Mouse (Mus musculus) CH12.LX (cell line): ENCODE data around the gene Gm11032. TPM values are rescaled to one million over a fixed set of nuclear protein-coding genes. Genes with fewer than 3 reads are reported as not detected.

Experiments used
- DNase-seq: peaks from one replicate; pipeline ENCODE4 v3.0.0-alpha.2; 2013; ENCODE audit errors: extremely low read depth
- H3K27ac ChIP-seq: 2 replicates; pipeline ENCODE4 v1.5.1; 2012; ENCODE audit warnings: low read depth, mild to moderate bottlenecking, control low read depth, moderate library complexity; ENCODE audit not compliant: insufficient read depth
- H3K27me3 ChIP-seq: replicated peaks from 2 replicates; pipeline ENCODE3; 2012; ENCODE audit warnings: inconsistent platforms
- H3K36me3 ChIP-seq, 2 experiments: replicated peaks in 1 of 2; 2 replicates each; pipeline versions ENCODE3 to v1.6.1; 2012; ENCODE audit warnings: inconsistent platforms in 1 of 2, low read length in 1 of 2, mild to moderate bottlenecking in 1 of 2, mixed read lengths in 1 of 2, moderate library complexity in 1 of 2; ENCODE audit not compliant: control insufficient read depth in 1 of 2, insufficient read depth in 1 of 2
- H3K4me1 ChIP-seq, 2 experiments: 2 replicates each; pipeline ENCODE4 v1.6.1; 2012; ENCODE audit warnings: inconsistent platforms in 1 of 2, moderate library complexity in 1 of 2; ENCODE audit not compliant: insufficient read depth in 2 of 2, control insufficient read depth in 1 of 2
- H3K4me2 ChIP-seq: 2 replicates; pipeline ENCODE4 v1.6.1; 2012; ENCODE audit warnings: low read depth, mild to moderate bottlenecking, control low read depth; ENCODE audit not compliant: poor library complexity, insufficient read depth, severe bottlenecking
- H3K4me3 ChIP-seq, 3 experiments: fragments of 150-350 bp in 1 of 3; sonication (generic) in 1 of 3; replicated peaks in 1 of 3; 2 replicates each; pipeline versions ENCODE3 to v1.5.1; 2011 to 2012; ENCODE audit warnings: low read depth in 2 of 3, low read length in 2 of 3, mild to moderate bottlenecking in 2 of 3, moderate library complexity in 2 of 3, control low read depth in 1 of 3, improper control_type of control experiment in 1 of 3, inconsistent platforms in 1 of 3, mixed read lengths in 1 of 3; ENCODE audit not compliant: poor library complexity in 1 of 3
- H3K79me2 ChIP-seq: replicated peaks from 2 replicates; pipeline ENCODE4 v1.6.1; 2012; ENCODE audit warnings: mild to moderate bottlenecking, moderate library complexity; ENCODE audit not compliant: control insufficient read depth, poor library complexity, insufficient read depth, severe bottlenecking; ENCODE audit errors: extremely low read depth
- H3K9ac ChIP-seq: 2 replicates; pipeline ENCODE4 v1.6.1; 2012; ENCODE audit warnings: low read depth, mild to moderate bottlenecking, control low read depth, moderate library complexity; ENCODE audit not compliant: insufficient read depth
- H3K9me3 ChIP-seq: replicated peaks from 2 replicates; pipeline ENCODE3; 2012; ENCODE audit warnings: low read length, inconsistent platforms, mixed read lengths
- CHD1 ChIP-seq: IDR thresholded peaks from 2 replicates; pipeline ENCODE4 v1.6.1; 2012; ENCODE audit warnings: low read depth, low read length, improper control_type of control experiment, inconsistent platforms
- ELF1 ChIP-seq: IDR thresholded peaks from 2 replicates; pipeline ENCODE4 v1.6.1; 2014; ENCODE audit warnings: low read depth, mild to moderate bottlenecking, inconsistent platforms, low read length, improper control_type of control experiment
- GABPA ChIP-seq: IDR thresholded peaks from 2 replicates; pipeline ENCODE4 v1.6.1; 2012; ENCODE audit warnings: low read depth, low read length, improper control_type of control experiment, inconsistent platforms; ENCODE audit not compliant: insufficient replicate concordance
- JUND ChIP-seq: conservative IDR thresholded peaks from 2 replicates; pipeline ENCODE4 v1.6.1; 2011; ENCODE audit warnings: low read depth, low read length, improper control_type of control experiment
- NELFE ChIP-seq: IDR thresholded peaks from 2 replicates; pipeline ENCODE4 v1.6.1; 2011; ENCODE audit warnings: low read depth, low read length, improper control_type of control experiment
- POLR2A ChIP-seq: IDR thresholded peaks from 2 replicates; pipeline ENCODE4 v1.6.1; 2011; ENCODE audit warnings: low read depth, mild to moderate bottlenecking, improper control_type of control experiment, low read length
- USF1 ChIP-seq: IDR thresholded peaks from 2 replicates; pipeline ENCODE4 v1.6.1; 2014; ENCODE audit warnings: low read depth, mild to moderate bottlenecking, inconsistent platforms, low read length, improper control_type of control experiment
- USF2 ChIP-seq: conservative IDR thresholded peaks from 2 replicates; pipeline ENCODE4 v1.6.1; 2011; ENCODE audit warnings: low read depth, low read length, improper control_type of control experiment
- ZNF384 ChIP-seq: IDR thresholded peaks from 2 replicates; pipeline ENCODE4 v1.6.1; 2012; ENCODE audit warnings: low read depth, low read length, improper control_type of control experiment, inconsistent platforms
- dilution Hi-C: fragments of 300-500 bp; cut with MboI; formaldehyde crosslinking; loops from 2 replicates; pipeline ENCODE4 v1.14.3; 2020; ENCODE audit warnings: low sequenced_read_pairs; ENCODE audit not compliant: extremely low pct_unique_long_range_greater_than_20kb, extremely low pct_ligation_motif_present
- in situ Hi-C: fragments of 300-500 bp; cut with MboI; formaldehyde crosslinking; loops from 3 replicates; pipeline ENCODE4 v1.14.3; 2019; ENCODE audit warnings: low sequenced_read_pairs, low pct_ligation_motif_present, low pct_unique_long_range_greater_than_20kb, mixed read lengths
- polyA plus RNA-seq: library from polyadenylated mRNA; unstranded; fragments of >175 nt; gene quantifications from 2 replicates; pipeline ENCODE4 v1.2.1, GENCODE M21; 2012; ENCODE audit warnings: low read depth; ENCODE audit not compliant: insufficient read length
- total RNA-seq, 2 experiments: library from RNA; depleted of rRNA; stranded (reverse); fragments of 300-350 nt in 1 of 2; fragments of >200 nt in 1 of 2; gene quantifications; 2 replicates each; pipeline ENCODE4 v1.2.3; 2012 to 2014

The Gm11032 gene
- total and polyA plus RNA-seq, 3 experiments = not detected

DNA sequence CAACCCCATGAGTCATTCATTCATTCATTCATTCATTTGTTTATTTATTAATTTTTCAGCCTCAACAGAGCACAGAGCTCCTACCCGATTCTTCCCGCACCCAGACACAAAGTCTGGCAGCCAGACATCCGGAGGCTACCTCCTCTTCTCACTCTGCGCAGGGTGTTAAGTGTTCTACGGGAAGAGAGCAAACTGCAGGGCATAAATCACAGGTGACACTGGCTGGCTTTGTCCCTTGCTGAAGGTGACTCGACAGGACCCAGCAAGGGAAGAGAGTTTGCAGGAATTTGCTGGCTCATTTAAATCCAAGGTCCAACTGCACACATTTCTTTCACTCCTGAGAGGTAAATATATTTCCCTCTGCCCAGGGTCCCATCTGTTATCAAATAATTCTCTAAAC, 15.4 kb upstream of the Gm11032 start:
- DNase-seq = no peak
- Histone ChIP-seq H3K9ac (no peak overlapping the region), H3K79me2 (no peaks in the 10 kb centered on the region), H3K4me1 (peaks cover 0 to 25% of the 10 kb centered on the region in 2 experiments; a peak in 2 of 4 replicates), H3K27ac (no peak overlapping the region), H3K9me3 (peaks cover 3% of the 10 kb centered on the region), H3K4me2 (no peak overlapping the region), H3K36me3 (no peaks in the 10 kb centered on the region), H3K27me3 (peaks cover 2% of the 10 kb centered on the region), H3K4me3 (no peak overlapping the region)
- dilution Hi-C loops (no loop called here), in situ Hi-C loops (no loop called here)
- TF ChIP-seq NELFE (no peak), ZNF384 (no peak), POLR2A (no peak), GABPA (no peak), USF1 (no peak), CHD1 (no peak)

DNA sequence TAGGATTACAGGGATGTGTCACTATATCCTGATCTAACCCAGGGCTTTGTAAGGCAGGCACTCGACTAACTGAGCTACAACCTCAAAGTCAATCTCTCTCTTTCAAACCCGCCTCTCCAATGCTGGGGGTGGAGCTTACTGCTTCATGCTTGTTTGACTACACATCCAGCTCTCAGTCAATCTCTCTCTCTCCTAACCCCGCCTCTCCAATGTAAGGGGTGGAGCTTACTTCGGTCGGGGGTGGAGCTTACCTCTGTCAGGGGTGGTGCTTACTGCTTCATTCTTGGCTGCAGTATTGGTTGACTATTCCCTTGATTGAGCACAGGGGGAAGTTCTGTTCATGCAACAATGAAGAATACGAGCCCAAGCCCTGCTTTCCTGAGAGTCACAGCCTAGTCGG, 14.5 kb upstream of the Gm11032 start:
- in situ Hi-C loops = no loop called here
- Histone ChIP-seq H3K4me3 (no peak overlapping the region), H3K9me3 (peaks cover 3% of the 10 kb centered on the region), H3K4me2 (no peak overlapping the region), H3K27me3 (peaks cover 2% of the 10 kb centered on the region), H3K9ac (no peak overlapping the region), H3K36me3 (no peaks in the 10 kb centered on the region), H3K27ac (no peak overlapping the region), H3K4me1 (peaks cover 0 to 16% of the 10 kb centered on the region in 2 experiments; a peak in 2 of 4 replicates), H3K79me2 (no peaks in the 10 kb centered on the region)
- no peak for TF ChIP-seq ELF1
- dilution Hi-C loops = no loop called here
- DNase-seq = no peak

DNA sequence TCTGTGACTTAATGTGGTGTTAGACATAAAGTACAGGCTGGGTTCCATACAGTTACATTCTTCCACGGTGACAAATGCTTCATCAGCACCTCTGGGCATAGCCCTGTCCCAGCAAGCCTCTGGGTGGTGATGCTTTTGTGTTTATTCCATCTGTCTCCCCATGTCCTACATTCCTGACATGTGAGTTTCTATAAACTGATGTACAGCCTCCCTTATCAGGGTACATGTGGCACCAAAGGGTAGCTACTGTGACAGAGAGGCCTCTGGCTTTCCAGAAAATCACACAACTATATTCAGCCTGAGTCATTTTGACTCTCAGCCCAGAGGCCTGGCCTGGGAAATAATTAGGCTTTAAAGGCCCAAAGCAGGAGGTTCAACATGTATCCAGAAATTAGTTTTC, 13.3 kb upstream of the Gm11032 start:
- TF ChIP-seq JUND (no peak), POLR2A (no peak), USF2 (no peak)
- TF ChIP-seq, all 38 proteins: peak for 0
- dilution Hi-C loops = no loop called here
- Histone ChIP-seq H3K79me2 (no peaks in the 10 kb centered on the region), H3K9me3 (peaks cover 3% of the 10 kb centered on the region), H3K27me3 (peaks cover 5% of the 10 kb centered on the region), H3K4me3 (no peak overlapping the region), H3K4me2 (no peak overlapping the region), H3K4me1 (peaks cover 0 to 16% of the 10 kb centered on the region in 2 experiments; a peak in 2 of 4 replicates), H3K27ac (no peak overlapping the region), H3K36me3 (no peaks in the 10 kb centered on the region), H3K9ac (no peak overlapping the region)
- no peak for DNase-seq
- in situ Hi-C loops = no loop called here
